Mouse (Mus musculus) thymus, adult 2 months (tissue): ENCODE data around the gene Tpm1.

Source experiments
- CTCF ChIP-seq: fragments of 200-500 bp; IDR thresholded peaks from 2 replicates; pipeline ENCODE4 v1.5.1; 2012; ENCODE audit warnings: mild to moderate bottlenecking, control low read depth, low read length, moderate library complexity, borderline replicate concordance; ENCODE audit not compliant: control insufficient read depth, poor library complexity, insufficient read depth; ENCODE audit errors: extremely low read depth
- POLR2A ChIP-seq: fragments of 200-500 bp; IDR thresholded peaks from 2 replicates; pipeline ENCODE4 v1.6.1; 2012; ENCODE audit warnings: mild to moderate bottlenecking, low read length, control low read depth, moderate library complexity; ENCODE audit not compliant: control insufficient read depth, poor library complexity, insufficient read depth; ENCODE audit errors: extremely low read depth

DNA sequence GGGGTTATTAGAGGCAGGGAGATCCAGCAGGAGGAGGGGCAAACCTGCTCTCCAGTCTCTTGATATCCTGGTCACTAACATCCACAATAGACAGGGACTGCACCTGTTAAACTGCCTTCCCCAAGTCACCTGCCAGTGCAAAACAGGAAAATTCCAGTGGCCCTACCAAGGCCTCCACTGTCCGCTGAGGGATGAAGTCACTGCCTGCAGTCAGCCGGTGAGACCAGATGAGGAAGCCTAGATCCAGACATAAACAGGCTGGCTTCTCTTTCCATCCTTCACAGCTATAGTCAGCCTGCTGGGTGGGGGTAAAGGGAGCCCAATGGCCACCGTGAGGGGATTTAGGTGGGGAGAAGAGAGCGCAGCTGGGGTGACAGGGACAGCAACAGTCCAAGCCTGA lies 45.5 kb downstream of the Tpm1 start:
- TF ChIP-seq CTCF (no peak), POLR2A (no peak)
